ENCODE assay signal across 16 mouse cellular contexts in the genomic region with DNA sequence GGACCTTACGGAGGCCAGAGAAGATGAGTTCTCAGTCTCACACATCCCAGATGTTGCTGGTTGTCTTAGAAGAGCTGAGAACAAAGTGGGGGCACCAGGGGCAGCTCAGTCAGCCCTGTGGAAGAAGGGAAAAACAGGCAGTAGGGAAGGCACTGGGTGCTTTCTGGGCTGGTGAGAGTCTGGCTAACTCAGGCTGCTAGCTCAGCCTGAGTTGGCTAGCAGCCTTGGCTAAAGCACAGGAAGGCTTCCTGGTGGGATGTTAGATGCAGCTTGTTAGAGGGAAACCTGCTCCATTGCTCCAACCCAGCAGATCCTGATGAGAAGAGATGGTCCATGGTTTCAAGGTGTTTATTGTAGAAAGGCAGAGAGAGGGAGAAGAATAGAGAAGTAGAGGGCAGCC.
"Had no signal": no experiment of that assay in that cellular context is flagged by ENCODE, and none has a peak within 500 bp of the region (broad histone marks: within the 10 kb centered on the region; RNA-seq: fewer than 3 reads in every experiment).

No protein-coding gene starts in this region.

- ATAC-seq: hindbrain, postnatal 0 days; intestine, embryonic 16.5 days; liver, embryonic 12.5 days had no signal

- DNase-seq: gastrocnemius, postnatal 10 days; gastrocnemius, postnatal 25 days; heart, adult 18-20 months; heart, postnatal 10 days; kidney, adult 11 months; kidney, adult 2 months; kidney, adult 9 months; kidney, postnatal 14 days; kidney, postnatal 36 days; layer of hippocampus, adult 9-11 months; layer of hippocampus, postnatal 36 days; left cerebral cortex, postnatal 4 days; lung, adult 18-20 months had no signal
